Mouse (Mus musculus) natural killer cell, adult 2 months (primary cell): Measurements from ENCODE around the gene Sgo1.
"Not testable (repeated sequence)": the region's sequence is repeated elsewhere in the genome, so short reads cannot be mapped to it uniquely, and the experiment has no call there.

ENCODE experiments used
- DNase-seq, 2 experiments: peaks; one replicate each; pipeline ENCODE4 v3.0.0; 2022; ENCODE audit warnings: low spot score in 2 of 2

The Sgo1 gene

DNA sequence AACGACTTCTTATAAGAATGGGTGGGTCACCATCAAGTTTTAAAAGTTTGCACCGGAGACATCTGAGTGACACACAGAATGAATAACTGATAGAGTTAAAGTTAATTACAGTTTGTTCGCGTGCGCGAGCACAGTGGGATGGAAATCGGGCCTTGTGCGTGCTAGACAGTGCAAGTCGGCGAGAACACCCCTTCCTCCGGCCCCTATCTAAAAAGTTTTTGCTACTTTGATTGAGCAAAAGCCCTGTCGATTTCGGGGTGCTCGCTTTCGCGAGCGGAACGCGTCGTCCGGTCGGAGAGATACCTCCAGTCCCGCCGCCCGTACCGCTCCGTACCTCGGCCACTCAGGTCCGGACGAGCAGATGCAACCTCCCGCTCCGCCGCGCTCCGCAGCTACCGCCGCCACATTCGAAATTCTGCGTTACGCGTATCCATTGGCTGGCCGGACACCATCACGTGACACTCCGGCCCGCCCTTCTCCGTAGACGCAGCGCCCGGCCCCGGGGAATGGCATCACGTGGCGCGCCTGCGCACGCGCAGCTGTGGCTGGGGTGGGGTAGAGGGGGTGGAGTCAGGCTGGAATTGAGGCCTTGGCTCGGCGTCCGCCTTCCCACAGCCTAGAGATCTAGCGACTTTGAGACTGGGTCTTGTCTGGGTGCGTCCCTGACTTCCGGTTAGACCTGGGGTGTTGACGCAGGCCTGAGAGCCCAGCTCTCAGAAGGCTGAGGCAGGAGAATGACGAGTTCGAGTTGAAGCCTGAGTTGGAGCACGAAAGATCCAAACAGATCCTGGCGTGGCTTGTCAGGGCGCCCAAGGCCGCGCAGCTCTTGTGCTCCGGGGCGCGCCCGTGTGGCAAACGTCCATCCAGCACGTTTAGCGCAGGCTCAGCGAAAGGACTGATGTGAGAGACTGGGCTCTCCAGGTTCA lies at the start of gene Sgo1:
Gene Sgo1, minus strand, starts transcription at position 457 of the 926 bp plus-strand sequence.
- DNase-seq = peak; percentile 96 to 98

DNA sequence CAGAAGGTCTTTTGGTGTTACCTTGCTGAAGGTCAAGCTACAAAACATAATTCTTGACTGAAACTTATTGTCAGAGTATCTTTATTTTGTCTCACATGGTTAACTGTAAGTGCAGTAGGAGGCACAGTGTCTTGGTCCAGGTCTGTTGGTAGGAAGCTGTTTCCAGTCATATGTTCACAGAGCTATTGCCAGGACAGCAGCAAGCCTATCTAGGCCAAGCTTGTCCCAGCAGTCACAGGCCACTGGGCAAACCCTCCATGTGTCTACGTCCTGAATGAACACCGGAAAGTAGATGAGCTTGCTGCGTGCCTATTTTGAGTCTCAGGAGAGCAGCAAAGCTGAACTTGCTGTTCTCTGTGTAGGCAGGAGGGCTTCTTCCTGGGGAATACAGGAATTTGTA lies 29.8 kb upstream of the Sgo1 start:
- not testable (repeated sequence) for DNase-seq

GRCm38 (mm10) chr17:53718474-53718873 lies 29.3 kb upstream of the Sgo1 start:
- DNase-seq = no peak

DNA sequence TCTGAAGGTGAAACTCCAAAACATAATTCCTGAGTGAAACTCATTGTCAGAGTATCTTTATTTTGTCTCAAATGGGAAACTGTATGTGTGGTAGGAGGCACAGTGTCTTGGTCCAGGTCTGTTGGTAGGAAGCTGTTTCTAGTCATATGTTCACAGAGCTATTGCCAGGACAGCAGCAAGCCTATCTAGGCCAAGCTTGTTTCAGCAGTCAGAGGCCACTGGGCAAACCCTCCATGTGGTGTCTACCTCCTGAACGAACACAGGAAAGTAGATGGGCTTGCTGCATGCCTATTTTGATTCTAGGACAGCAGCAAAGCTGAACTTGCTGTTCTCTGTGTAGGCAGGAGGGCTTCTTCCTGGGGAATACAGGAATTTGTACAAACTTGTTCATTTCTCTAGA lies 26.0 kb upstream of the Sgo1 start:
- DNase-seq = not testable (repeated sequence)

DNA sequence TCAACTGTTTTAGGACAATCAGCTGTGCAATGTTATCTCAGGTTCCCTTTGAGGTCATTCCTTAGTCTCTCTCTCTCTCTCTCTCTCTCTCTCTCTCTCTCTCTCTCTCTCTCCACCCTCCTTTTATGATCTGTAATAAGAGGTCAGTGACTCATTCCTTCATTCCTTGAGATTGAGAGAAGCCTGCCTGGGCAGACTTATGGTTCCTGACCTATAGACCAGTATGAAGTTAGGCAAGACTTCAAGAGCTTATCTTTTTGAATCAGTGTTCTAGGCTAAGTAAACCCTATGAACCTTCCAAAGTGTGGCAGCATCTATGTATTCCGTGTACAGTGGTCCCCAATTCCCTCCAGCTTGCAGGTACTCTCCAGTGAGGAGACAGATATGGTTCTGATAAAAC lies 25.3 kb upstream of the Sgo1 start:
- DNase-seq = no peak

DNA sequence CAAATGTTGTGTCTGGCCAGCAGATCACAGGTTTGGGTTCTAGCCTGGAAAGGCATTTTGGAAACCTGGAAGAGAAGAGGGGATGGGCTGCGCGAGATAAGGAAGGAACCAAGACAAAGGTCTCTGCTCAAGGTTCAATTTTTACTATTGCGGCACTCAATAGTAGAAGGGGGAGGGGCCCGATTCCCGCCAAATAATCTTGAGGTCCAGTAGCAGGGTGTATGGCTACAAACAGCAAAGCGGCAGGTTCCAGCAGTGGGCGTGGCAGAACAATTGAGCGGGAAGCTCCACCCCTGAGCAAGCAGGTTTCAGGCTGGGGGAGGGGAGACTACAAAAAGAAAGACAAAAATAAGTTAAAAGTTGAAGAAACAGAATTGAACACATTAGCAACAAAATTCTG lies 8.4 kb upstream of the Sgo1 start:
- DNase-seq = not testable (repeated sequence)

GRCm38 (mm10) chr17:53694039-53694438 lies 4.9 kb upstream of the Sgo1 start:
- no peak for DNase-seq

GRCm38 (mm10) chr17:53689946-53690345 lies 813 bp upstream of the Sgo1 start:
- DNase-seq = no peak

DNA sequence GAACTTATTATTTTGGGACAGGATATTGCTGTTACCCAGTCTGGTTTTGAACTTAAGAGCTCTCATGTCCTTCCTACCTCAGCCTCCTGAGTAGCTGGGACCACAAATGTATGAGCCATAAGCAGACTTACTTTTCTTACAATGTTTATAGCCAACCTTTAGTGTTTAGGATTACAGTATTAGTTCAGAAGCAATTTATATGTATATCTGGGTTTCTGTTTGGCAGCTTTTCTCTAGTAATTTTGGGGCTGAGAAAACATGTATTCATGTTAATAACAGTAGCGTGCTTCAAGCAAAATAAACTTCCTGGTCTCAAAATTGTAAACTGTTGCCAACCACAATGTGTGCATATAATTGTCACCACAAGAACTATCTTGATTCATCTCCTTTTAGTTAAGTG lies 812 bp downstream of the Sgo1 start:
- no peak for DNase-seq

- DNase-seq = no peak
Observed at GRCm38 (mm10) chr17:53678716-53679115, 10.4 kb downstream of the Sgo1 start.

GRCm38 (mm10) chr17:53670453-53670852 lies 18.7 kb downstream of the Sgo1 start:
- no peak for DNase-seq

DNA sequence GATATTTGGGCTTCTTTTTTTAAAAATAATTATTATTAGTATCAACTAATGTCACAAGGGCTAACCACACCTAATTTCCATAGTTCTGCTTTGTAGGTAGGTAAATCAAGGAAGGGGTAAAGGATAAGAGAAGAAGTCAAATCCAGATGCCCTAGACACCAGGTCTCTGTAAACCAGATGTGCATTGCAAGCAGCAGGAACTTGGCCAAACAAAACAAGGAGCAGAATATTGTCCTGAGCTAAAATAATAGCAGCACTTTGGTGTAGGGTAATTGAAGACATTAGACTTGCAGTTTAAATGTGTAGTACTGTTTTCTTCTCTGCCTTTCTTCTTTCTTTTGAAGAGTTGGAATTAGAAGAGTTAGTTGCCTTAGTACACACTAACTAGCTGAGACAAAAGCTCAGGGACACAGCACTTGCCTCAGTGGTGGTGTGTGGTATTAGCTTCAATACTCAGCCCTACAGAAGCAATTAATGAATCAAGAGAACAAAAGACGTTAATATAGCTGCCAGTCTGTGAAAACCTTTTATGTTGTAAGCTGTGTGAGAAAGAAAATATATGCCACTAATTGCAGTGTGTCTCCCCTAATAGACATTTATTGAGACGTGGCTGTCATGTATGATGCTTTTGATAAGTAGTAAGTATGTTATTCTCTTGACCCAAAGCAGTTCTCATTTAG lies 24.3 kb downstream of the Sgo1 start:
- DNase-seq = no peak

DNA sequence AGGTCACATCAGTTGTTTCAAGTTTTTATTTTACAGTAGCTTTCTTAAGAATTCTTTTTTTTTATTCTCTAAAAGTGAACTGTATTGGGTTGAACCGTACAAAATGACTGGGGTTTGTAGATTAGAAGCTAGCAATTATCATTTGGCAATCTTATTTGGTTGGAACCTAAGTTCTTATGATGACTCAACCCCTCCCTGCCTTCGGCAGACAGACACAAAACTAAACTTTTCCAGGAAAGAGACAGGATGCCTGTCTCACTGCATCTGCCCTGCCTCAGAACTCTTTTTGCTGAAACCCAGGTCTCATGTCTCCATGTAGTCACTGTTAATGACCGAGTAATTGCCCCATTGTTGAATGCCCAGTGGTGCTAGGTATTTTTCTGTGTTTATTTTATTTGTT lies 24.9 kb downstream of the Sgo1 start:
- no peak for DNase-seq

- no peak for DNase-seq
Observed at GRCm38 (mm10) chr17:53661056-53661840, 27.9 kb downstream of the Sgo1 start.

DNA sequence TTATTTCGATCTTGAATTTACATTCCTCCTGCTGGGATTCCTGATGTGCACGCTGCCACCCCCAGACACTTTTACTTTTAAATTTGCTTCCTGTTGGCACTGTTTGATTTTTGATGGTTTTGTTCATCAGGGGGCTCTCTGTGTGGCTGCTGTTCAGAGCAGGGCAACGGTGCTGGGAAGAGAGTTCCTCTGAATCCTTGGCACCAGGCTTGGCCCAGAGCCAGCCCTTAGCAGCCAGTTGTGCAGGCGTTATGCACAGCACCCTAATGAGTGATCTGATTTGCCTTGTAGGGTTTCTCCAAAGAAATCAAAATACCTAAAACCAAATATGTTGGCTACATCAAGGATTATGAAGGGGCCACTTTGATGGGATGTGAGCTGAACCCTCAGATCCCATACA lies 29.4 kb downstream of the Sgo1 start:
- DNase-seq = no peak

DNA sequence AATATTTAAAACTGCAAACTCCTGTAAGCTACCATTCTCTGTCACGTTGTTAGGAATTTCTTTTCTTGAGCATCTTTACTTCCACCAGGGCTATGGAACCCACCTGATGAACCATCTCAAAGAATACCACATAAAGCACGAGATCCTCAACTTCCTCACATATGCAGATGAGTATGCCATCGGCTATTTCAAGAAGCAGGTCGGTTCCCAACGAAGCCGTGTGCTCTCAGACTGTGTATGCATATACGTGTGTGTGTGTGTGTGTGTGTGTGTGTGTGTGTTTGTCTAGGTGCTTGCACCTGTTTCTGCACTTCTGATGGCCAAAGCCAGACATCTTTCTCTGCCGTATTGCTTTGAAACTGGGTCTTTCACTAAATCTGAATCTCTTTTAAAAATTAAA lies 29.9 kb downstream of the Sgo1 start:
- DNase-seq = no peak

- DNase-seq = no peak
Observed at GRCm38 (mm10) chr17:53658668-53659067, 30.5 kb downstream of the Sgo1 start.

- DNase-seq = not testable (repeated sequence)
Observed at GRCm38 (mm10) chr17:53657391-53657790, 31.7 kb downstream of the Sgo1 start.

GRCm38 (mm10) chr17:53656369-53656860 lies 32.7 kb downstream of the Sgo1 start:
- no peak for DNase-seq

DNA sequence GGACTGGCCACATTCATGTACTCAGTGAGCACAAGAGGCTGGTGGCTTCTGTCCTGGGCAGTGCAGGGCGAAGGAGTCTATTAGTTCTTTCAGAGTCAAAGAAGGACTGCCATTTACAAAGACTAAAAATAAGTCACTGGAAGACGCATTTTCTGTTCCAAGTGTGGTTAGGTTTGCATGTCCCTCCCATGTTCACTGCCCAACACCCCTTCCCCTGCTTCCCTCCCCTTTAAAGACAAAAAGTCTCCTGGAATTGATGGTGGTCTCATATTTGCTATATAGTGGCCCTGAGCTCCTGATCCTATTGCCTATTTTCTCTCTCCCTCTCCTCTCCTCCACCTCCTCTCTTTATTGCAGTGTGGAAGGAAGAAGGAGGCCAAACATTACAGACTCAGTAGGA lies 33.2 kb downstream of the Sgo1 start:
- no peak for DNase-seq

GRCm38 (mm10) chr17:53655081-53655480 lies 34.1 kb downstream of the Sgo1 start:
- no peak for DNase-seq

DNA sequence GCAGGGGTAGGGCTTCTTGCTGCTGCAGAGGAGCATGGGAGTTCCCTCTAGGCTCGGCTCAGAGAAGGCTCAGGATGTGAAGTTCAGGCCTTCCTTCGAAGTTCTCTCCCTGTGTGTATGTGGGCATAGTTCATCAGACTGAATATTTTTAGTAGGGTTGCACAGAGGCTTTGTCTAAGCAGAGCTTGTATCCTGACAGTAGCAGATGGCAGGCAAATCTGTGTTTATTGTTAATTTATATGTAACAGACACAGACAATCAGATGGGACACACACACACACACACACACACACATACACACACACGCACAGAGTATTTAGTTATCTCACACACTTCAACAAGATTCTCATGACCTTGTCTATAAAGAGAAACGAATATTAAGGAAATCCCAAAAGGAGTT lies 34.5 kb downstream of the Sgo1 start:
- DNase-seq = no peak
